Mouse (Mus musculus) lung, adult 2 months (tissue): ENCODE data around the gene 4933407L21Rik.

ENCODE experiments used
- CTCF ChIP-seq: fragments of 200-500 bp; IDR thresholded peaks from 2 replicates; pipeline ENCODE4 v1.5.1; 2011; ENCODE audit warnings: mild to moderate bottlenecking, low read length, control low read depth; ENCODE audit not compliant: insufficient read depth
- POLR2A ChIP-seq: fragments of 200-500 bp; IDR thresholded peaks from 2 replicates; pipeline ENCODE4 v1.6.1; 2011; ENCODE audit warnings: low read depth, mild to moderate bottlenecking, control low read depth, low read length, borderline replicate concordance; ENCODE audit errors: extremely low read depth

GRCm38 (mm10) chr1:85897901-85898760, 30.2 kb upstream of the 4933407L21Rik start:
- no peak for TF ChIP-seq CTCF
- TF ChIP-seq POLR2A, result no peak
